Mouse (Mus musculus): ENCODE measurements at regions not wholly inside any gene's neighbourhood (a gene's known extent, or its start where the extent isn't known, plus 50 kb on each side); places are given as distances from the start of the nearest gene placed in this dataset.

GRCm38 (mm10) chr1:121842381-121843075 is 274.7 kb upstream of the Ddx18 start:
- Histone ChIP-seq H3K4me3 (ENCODE audit: low read length) (no peak overlapping the region), H3K4me1 (ENCODE audit: control insufficient read depth, insufficient read depth, low read length) (no peaks in the 10 kb centered on the region)
- WGBS: 60% methylated on average over 3 of the region's 3 CpGs

GRCm38 (mm10) chr1:121833559-121833958 is 265.8 kb upstream of the Ddx18 start:
- H3K36me3 ChIP-seq (ENCODE audit: control insufficient read depth, insufficient read depth, low read length): no peaks in the 10 kb centered on the region
- no peak overlapping the region for H3K4me2 ChIP-seq (ENCODE audit: low read depth, low read length)
- no peak overlapping the region for H3K9ac ChIP-seq (ENCODE audit: low read depth, low read length)
- no peak overlapping the region for H3K27ac ChIP-seq (ENCODE audit: low read length)
- H3K27me3 ChIP-seq (replicated peaks; ENCODE audit: control insufficient read depth, insufficient read depth, low read length): no peaks in the 10 kb centered on the region
- ATAC-seq: no peak
- 31% methylated on average over 2 of the region's 2 CpGs for WGBS
- H3K4me3 ChIP-seq (ENCODE audit: low read length): no peak overlapping the region
- no peaks in the 10 kb centered on the region for H3K9me3 ChIP-seq (ENCODE audit: control insufficient read depth, low read length)
- no peaks in the 10 kb centered on the region for H3K4me1 ChIP-seq (ENCODE audit: control insufficient read depth, insufficient read depth, low read length)

More at GRCm38 (mm10) chr1:121842381-121843075, 274.7 kb upstream of the Ddx18 start:
- Histone ChIP-seq H3K27me3 (replicated peaks; ENCODE audit: control insufficient read depth, insufficient read depth, low read length) (no peaks in the 10 kb centered on the region), H3K9ac (ENCODE audit: low read depth, low read length) (no peak overlapping the region), H3K9me3 (ENCODE audit: control insufficient read depth, low read length) (no peaks in the 10 kb centered on the region), H3K36me3 (ENCODE audit: control insufficient read depth, insufficient read depth, low read length) (no peaks in the 10 kb centered on the region), H3K27ac (ENCODE audit: low read length) (no peak overlapping the region), H3K4me2 (ENCODE audit: low read depth, low read length) (no peak overlapping the region)
- ATAC-seq: no peak

- Histone ChIP-seq H3K4me1 (ENCODE audit: control insufficient read depth, insufficient read depth, low read length) (no peaks in the 10 kb centered on the region), H3K36me3 (ENCODE audit: control insufficient read depth, insufficient read depth, low read length) (no peaks in the 10 kb centered on the region), H3K9ac (ENCODE audit: low read depth, low read length) (no peak overlapping the region), H3K4me2 (ENCODE audit: low read depth, low read length) (no peak overlapping the region), H3K27ac (ENCODE audit: low read length) (no peak overlapping the region), H3K4me3 (ENCODE audit: low read length) (no peak overlapping the region), H3K27me3 (replicated peaks; ENCODE audit: control insufficient read depth, insufficient read depth, low read length) (no peaks in the 10 kb centered on the region), H3K9me3 (ENCODE audit: control insufficient read depth, low read length) (no peaks in the 10 kb centered on the region)
- no peak for ATAC-seq
- WGBS: 63% methylated on average over 2 of the region's 2 CpGs
Measured at GRCm38 (mm10) chr1:121830242-121830641, 262.5 kb upstream of the Ddx18 start.

- H3K4me2 ChIP-seq (ENCODE audit: low read depth, low read length): no peak overlapping the region
- no peaks in the 10 kb centered on the region for H3K36me3 ChIP-seq (ENCODE audit: control insufficient read depth, insufficient read depth, low read length)
- H3K4me3 ChIP-seq (ENCODE audit: low read length): no peak overlapping the region
- no peaks in the 10 kb centered on the region for H3K9me3 ChIP-seq (ENCODE audit: control insufficient read depth, low read length)
- no peak overlapping the region for H3K9ac ChIP-seq (ENCODE audit: low read depth, low read length)
- 86% methylated on average over 4 of the region's 4 CpGs for WGBS
- H3K27me3 ChIP-seq (replicated peaks; ENCODE audit: control insufficient read depth, insufficient read depth, low read length): no peaks in the 10 kb centered on the region
- ATAC-seq: no peak
- H3K4me1 ChIP-seq (ENCODE audit: control insufficient read depth, insufficient read depth, low read length): no peaks in the 10 kb centered on the region
- no peak overlapping the region for H3K27ac ChIP-seq (ENCODE audit: low read length)
Measured at GRCm38 (mm10) chr1:121822950-121823349, 255.2 kb upstream of the Ddx18 start.

- H3K4me2 ChIP-seq (ENCODE audit: low read depth, low read length): no peak overlapping the region
- no peak overlapping the region for H3K9ac ChIP-seq (ENCODE audit: low read depth, low read length)
- no peaks in the 10 kb centered on the region for H3K27me3 ChIP-seq (replicated peaks; ENCODE audit: control insufficient read depth, insufficient read depth, low read length)
- ATAC-seq: no peak
- H3K4me3 ChIP-seq (ENCODE audit: low read length): no peak overlapping the region
- H3K36me3 ChIP-seq (ENCODE audit: control insufficient read depth, insufficient read depth, low read length): no peaks in the 10 kb centered on the region
- H3K27ac ChIP-seq (ENCODE audit: low read length): no peak overlapping the region
- no peaks in the 10 kb centered on the region for H3K9me3 ChIP-seq (ENCODE audit: control insufficient read depth, low read length)
- 72% methylated on average over 2 of the region's 2 CpGs for WGBS
- no peaks in the 10 kb centered on the region for H3K4me1 ChIP-seq (ENCODE audit: control insufficient read depth, insufficient read depth, low read length)
Measured at GRCm38 (mm10) chr1:121803338-121803737, 235.5 kb upstream of the Ddx18 start.

GRCm38 (mm10) chr1:121802476-121802875 is 234.7 kb upstream of the Ddx18 start:
- ATAC-seq: no peak
- H3K27ac ChIP-seq (ENCODE audit: low read length): no peak overlapping the region
- H3K4me1 ChIP-seq (ENCODE audit: control insufficient read depth, insufficient read depth, low read length): no peaks in the 10 kb centered on the region
- no peak overlapping the region for H3K9ac ChIP-seq (ENCODE audit: low read depth, low read length)
- no peaks in the 10 kb centered on the region for H3K36me3 ChIP-seq (ENCODE audit: control insufficient read depth, insufficient read depth, low read length)
- no peak overlapping the region for H3K4me3 ChIP-seq (ENCODE audit: low read length)
- no peaks in the 10 kb centered on the region for H3K9me3 ChIP-seq (ENCODE audit: control insufficient read depth, low read length)
- 80% methylated on average over 4 of the region's 4 CpGs for WGBS
- H3K27me3 ChIP-seq (replicated peaks; ENCODE audit: control insufficient read depth, insufficient read depth, low read length): no peaks in the 10 kb centered on the region
- no peak overlapping the region for H3K4me2 ChIP-seq (ENCODE audit: low read depth, low read length)

- Histone ChIP-seq H3K27me3 (replicated peaks; ENCODE audit: control insufficient read depth, insufficient read depth, low read length) (no peaks in the 10 kb centered on the region), H3K4me3 (ENCODE audit: low read length) (no peak overlapping the region), H3K9me3 (ENCODE audit: control insufficient read depth, low read length) (no peaks in the 10 kb centered on the region), H3K9ac (ENCODE audit: low read depth, low read length) (no peak overlapping the region), H3K36me3 (ENCODE audit: control insufficient read depth, insufficient read depth, low read length) (no peaks in the 10 kb centered on the region), H3K27ac (ENCODE audit: low read length) (no peak overlapping the region), H3K4me2 (ENCODE audit: low read depth, low read length) (no peak overlapping the region), H3K4me1 (ENCODE audit: control insufficient read depth, insufficient read depth, low read length) (no peaks in the 10 kb centered on the region)
- WGBS: 82% methylated on average over 12 of the region's 12 CpGs
- ATAC-seq: no peak
Measured at GRCm38 (mm10) chr1:121798502-121798901, 230.7 kb upstream of the Ddx18 start.

GRCm38 (mm10) chr1:121795024-121795786 is 227.4 kb upstream of the Ddx18 start:
- no peak overlapping the region for H3K4me3 ChIP-seq (ENCODE audit: low read length)
- no peak overlapping the region for H3K27ac ChIP-seq (ENCODE audit: low read length)
- WGBS: 75% methylated on average over 11 of the region's 11 CpGs
- no peaks in the 10 kb centered on the region for H3K27me3 ChIP-seq (replicated peaks; ENCODE audit: control insufficient read depth, insufficient read depth, low read length)
- H3K4me2 ChIP-seq (ENCODE audit: low read depth, low read length): no peak overlapping the region
- no peaks in the 10 kb centered on the region for H3K36me3 ChIP-seq (ENCODE audit: control insufficient read depth, insufficient read depth, low read length)
- H3K4me1 ChIP-seq (ENCODE audit: control insufficient read depth, insufficient read depth, low read length): no peaks in the 10 kb centered on the region
- no peak; the same call in 1 of the 2 replicates for ATAC-seq
- H3K9ac ChIP-seq (ENCODE audit: low read depth, low read length): no peak overlapping the region
- H3K9me3 ChIP-seq (ENCODE audit: control insufficient read depth, low read length): no peaks in the 10 kb centered on the region

- H3K27ac ChIP-seq (ENCODE audit: low read length): no peak overlapping the region
- no peaks in the 10 kb centered on the region for H3K4me1 ChIP-seq (ENCODE audit: control insufficient read depth, insufficient read depth, low read length)
- no peaks in the 10 kb centered on the region for H3K36me3 ChIP-seq (ENCODE audit: control insufficient read depth, insufficient read depth, low read length)
- no peak for ATAC-seq
- no peaks in the 10 kb centered on the region for H3K27me3 ChIP-seq (replicated peaks; ENCODE audit: control insufficient read depth, insufficient read depth, low read length)
- 63% methylated on average over 3 of the region's 3 CpGs for WGBS
- H3K9me3 ChIP-seq (ENCODE audit: control insufficient read depth, low read length): no peaks in the 10 kb centered on the region
- no peak overlapping the region for H3K4me2 ChIP-seq (ENCODE audit: low read depth, low read length)
- H3K9ac ChIP-seq (ENCODE audit: low read depth, low read length): no peak overlapping the region
- no peak overlapping the region for H3K4me3 ChIP-seq (ENCODE audit: low read length)
Measured at GRCm38 (mm10) chr1:121785631-121786030, 217.8 kb upstream of the Ddx18 start.

Measured in intestine, embryonic 16.5 days (tissue).